Mouse (Mus musculus) liver, adult 2 months (tissue): Measurements from ENCODE around the gene Ppp1r13b. TPM values are rescaled to one million over a fixed set of nuclear protein-coding genes. Genes with fewer than 3 reads are reported as not detected.

Experiments used
- DNase-seq: peaks from one replicate; pipeline ENCODE4 v3.0.0-alpha.2; 2011; ENCODE audit warnings: low read depth, low spot score; ENCODE audit errors: extremely low read depth
- H3K27ac ChIP-seq: fragments of 200-500 bp; replicated peaks from 2 replicates; pipeline ENCODE4 v1.5.1; 2012; ENCODE audit warnings: low read depth, mild to moderate bottlenecking, control low read depth, inconsistent platforms, low read length; ENCODE audit not compliant: insufficient read depth
- H3K27me3 ChIP-seq: fragments of 200-500 bp; 2 replicates; pipeline ENCODE4 v1.6.1; 2012; ENCODE audit warnings: mild to moderate bottlenecking, moderate library complexity, low read length, inconsistent platforms; ENCODE audit not compliant: control insufficient read depth, insufficient read depth
- H3K36me3 ChIP-seq: fragments of 200-500 bp; 2 replicates; pipeline ENCODE4 v1.6.1; 2012; ENCODE audit warnings: low read length, inconsistent platforms; ENCODE audit not compliant: control insufficient read depth, insufficient read depth
- H3K4me1 ChIP-seq: fragments of 200-500 bp; 2 replicates; pipeline ENCODE4 v1.6.1; 2011; ENCODE audit warnings: low read length; ENCODE audit not compliant: control insufficient read depth, insufficient read depth
- H3K4me3 ChIP-seq: fragments of 200-500 bp; 2 replicates; pipeline ENCODE4 v1.5.1; 2011; ENCODE audit warnings: low read depth, mild to moderate bottlenecking, control low read depth, low read length, moderate library complexity; ENCODE audit not compliant: insufficient read depth
- H3K79me2 ChIP-seq: fragments of 200-500 bp; 2 replicates; pipeline ENCODE4 v1.6.1; 2012; ENCODE audit warnings: inconsistent platforms, mild to moderate bottlenecking, low read length, moderate library complexity; ENCODE audit not compliant: control insufficient read depth, insufficient read depth
- H3K9ac ChIP-seq: fragments of 200-500 bp; 2 replicates; pipeline ENCODE4 v1.6.1; 2012; ENCODE audit warnings: low read depth, mild to moderate bottlenecking, control low read depth, inconsistent platforms, low read length
- CTCF ChIP-seq: fragments of 200-500 bp; IDR thresholded peaks from 2 replicates; pipeline ENCODE4 v1.5.1; 2011; ENCODE audit warnings: low read depth, low read length, control low read depth
- POLR2A ChIP-seq: fragments of 200-500 bp; IDR thresholded peaks from 2 replicates; pipeline ENCODE4 v1.6.1; 2011; ENCODE audit warnings: low read length, control low read depth; ENCODE audit not compliant: insufficient read depth; ENCODE audit errors: extremely low read depth
- WGBS: fragments of 180-500 bp; shearing (Covaris S2); methylation state at CpG from one replicate; pipeline ENCODE4 v1.1.7; 2018; 5-methylcytosine and 5-hydroxymethylcytosine counted together
- polyA plus RNA-seq: library from polyadenylated mRNA; depleted of rRNA; stranded (reverse); fragments of >200 nt; gene quantifications from 2 replicates; pipeline ENCODE4 v1.2.3, GENCODE M21; 2012
- total RNA-seq: library from RNA; depleted of rRNA; stranded (reverse); fragments of >200 nt; gene quantifications from 2 replicates; pipeline ENCODE4 v1.2.3, GENCODE M21; 2014

Gene Ppp1r13b
- total and polyA plus RNA-seq, 2 experiments: 2.9 to 5.4 TPM

- H3K27ac ChIP-seq: no peak overlapping the region
- H3K27me3 ChIP-seq: no peaks in the 10 kb centered on the region
- H3K9ac ChIP-seq: no peak overlapping the region
- DNase-seq: no peak
- no peaks in the 10 kb centered on the region for H3K4me1 ChIP-seq
- peaks cover 9% of the 10 kb centered on the region; the same call in 1 of the 2 replicates for H3K36me3 ChIP-seq
- H3K4me3 ChIP-seq: no peak overlapping the region
- WGBS: 92% methylated on average over 13 of the region's 13 CpGs
- H3K79me2 ChIP-seq: no peaks in the 10 kb centered on the region
- TF ChIP-seq POLR2A: no peak
Measured at GRCm38 (mm10) chr12:111798493-111798892, 109.4 kb downstream of the Ppp1r13b start.

GRCm38 (mm10) chr12:111797251-111797650 lies 110.7 kb downstream of the Ppp1r13b start:
- whole genome bisulfite sequencing: 82% methylated on average over 8 of the region's 8 CpGs
- H3K36me3 ChIP-seq: peaks cover 11% of the 10 kb centered on the region
- no peak for DNase-seq
- H3K4me1 ChIP-seq: no peaks in the 10 kb centered on the region
- no peaks in the 10 kb centered on the region for H3K27me3 ChIP-seq
- TF ChIP-seq POLR2A (no peak), CTCF (no peak)
- H3K79me2 ChIP-seq: no peaks in the 10 kb centered on the region
- H3K4me3 ChIP-seq: no peak overlapping the region
- H3K9ac ChIP-seq: no peak overlapping the region
- no peak overlapping the region for H3K27ac ChIP-seq

- no peak overlapping the region for H3K9ac ChIP-seq
- TF ChIP-seq POLR2A: no peak
- TF ChIP-seq CTCF: no peak
- 94% methylated on average over 28 of the region's 28 CpGs for WGBS
- peaks cover 8% of the 10 kb centered on the region for H3K36me3 ChIP-seq
- H3K4me3 ChIP-seq: no peak overlapping the region
- no peaks in the 10 kb centered on the region for H3K27me3 ChIP-seq
- no peak overlapping the region for H3K27ac ChIP-seq
- peaks cover 2% of the 10 kb centered on the region; the same call in 1 of the 2 replicates for H3K79me2 ChIP-seq
- no peak for DNase-seq
- peaks cover 5% of the 10 kb centered on the region for H3K4me1 ChIP-seq
Measured at GRCm38 (mm10) chr12:111795180-111795895, 112.6 kb downstream of the Ppp1r13b start.

GRCm38 (mm10) chr12:111794526-111795179 lies 113.3 kb downstream of the Ppp1r13b start:
- Histone ChIP-seq H3K79me2 (peaks cover 2% of the 10 kb centered on the region; the same call in 1 of the 2 replicates), H3K4me1 (peaks cover 11% of the 10 kb centered on the region), H3K4me3 (no peak overlapping the region), H3K27ac (no peak overlapping the region), H3K9ac (no peak overlapping the region), H3K27me3 (no peaks in the 10 kb centered on the region), H3K36me3 (peaks cover 8% of the 10 kb centered on the region)
- DNase-seq: no peak
- 97% methylated on average over 18 of the region's 18 CpGs for WGBS
- TF ChIP-seq CTCF: no peak

- H3K79me2 ChIP-seq: peaks cover 2% of the 10 kb centered on the region; the same call in 1 of the 2 replicates
- H3K27ac ChIP-seq: no peak overlapping the region
- peaks cover 8% of the 10 kb centered on the region for H3K36me3 ChIP-seq
- TF ChIP-seq CTCF (no peak), POLR2A (no peak)
- 91% methylated on average over 22 of the region's 22 CpGs for WGBS
- no peak overlapping the region for H3K4me3 ChIP-seq
- peak; percentile 72 for DNase-seq
- peaks cover 16% of the 10 kb centered on the region for H3K4me1 ChIP-seq
- no peak overlapping the region for H3K9ac ChIP-seq
- no peaks in the 10 kb centered on the region for H3K27me3 ChIP-seq
Measured at GRCm38 (mm10) chr12:111794102-111794501, 113.8 kb downstream of the Ppp1r13b start.

- Histone ChIP-seq H3K27me3 (no peaks in the 10 kb centered on the region), H3K36me3 (peaks cover 10% of the 10 kb centered on the region), H3K9ac (no peak overlapping the region), H3K4me1 (peaks cover 19% of the 10 kb centered on the region), H3K79me2 (peaks cover 2% of the 10 kb centered on the region; the same call in 1 of the 2 replicates), H3K4me3 (no peak overlapping the region), H3K27ac (peak overlapping the region; percentile 90; the same call in 1 of the 2 replicates)
- no peak for TF ChIP-seq POLR2A
- no peak for TF ChIP-seq CTCF
- 90% methylated on average over 13 of the region's 13 CpGs for WGBS
- DNase-seq: no peak
Measured at GRCm38 (mm10) chr12:111791474-111792104, 116.3 kb downstream of the Ppp1r13b start.
